Mouse (Mus musculus) induced T-regulatory cell, adult 2 months (primary cell): ENCODE results near the gene Atp6v0a4.

Source experiments
- DNase-seq: peaks from one replicate; pipeline ENCODE4 v3.0.0-alpha.2; 2012; ENCODE audit warnings: low read depth

Atp6v0a4 gene

GRCm38 (mm10) chr6:38124207-38124835 lies at the start of gene Atp6v0a4:
Atp6v0a4 (minus strand) TSS chr6:38124586.
- no peak for DNase-seq

GRCm38 (mm10) chr6:38165385-38165784 lies 41.0 kb upstream of the Atp6v0a4 start:
- DNase-seq = no peak

- no peak for DNase-seq
Measured at GRCm38 (mm10) chr6:38164705-38165104, 40.3 kb upstream of the Atp6v0a4 start.

- DNase-seq = no peak
Measured at GRCm38 (mm10) chr6:38162825-38163504, 38.6 kb upstream of the Atp6v0a4 start.

- no peak for DNase-seq
Measured at GRCm38 (mm10) chr6:38160556-38160955, 36.2 kb upstream of the Atp6v0a4 start.

- DNase-seq = peak; percentile 81
Measured at GRCm38 (mm10) chr6:38160102-38160501, 35.7 kb upstream of the Atp6v0a4 start.

GRCm38 (mm10) chr6:38159576-38159975 lies 35.2 kb upstream of the Atp6v0a4 start:
- DNase-seq = no peak

GRCm38 (mm10) chr6:38157925-38158324 lies 33.5 kb upstream of the Atp6v0a4 start:
- DNase-seq = no peak

GRCm38 (mm10) chr6:38156204-38156603 lies 31.8 kb upstream of the Atp6v0a4 start:
- no peak for DNase-seq

- DNase-seq = no peak
Measured at GRCm38 (mm10) chr6:38152305-38152704, 27.9 kb upstream of the Atp6v0a4 start.

GRCm38 (mm10) chr6:38149483-38149882 lies 25.1 kb upstream of the Atp6v0a4 start:
- no peak for DNase-seq

- DNase-seq = no peak
Measured at GRCm38 (mm10) chr6:38148626-38149025, 24.2 kb upstream of the Atp6v0a4 start.

- no peak for DNase-seq
Measured at GRCm38 (mm10) chr6:38147301-38147700, 22.9 kb upstream of the Atp6v0a4 start.

- DNase-seq = no peak
Measured at GRCm38 (mm10) chr6:38145463-38146065, 21.2 kb upstream of the Atp6v0a4 start.

- DNase-seq = no peak
Measured at GRCm38 (mm10) chr6:38144161-38144998, 20.0 kb upstream of the Atp6v0a4 start.

GRCm38 (mm10) chr6:38140402-38140801 lies 16.0 kb upstream of the Atp6v0a4 start:
- no peak for DNase-seq

- no peak for DNase-seq
Measured at GRCm38 (mm10) chr6:38139086-38139485, 14.7 kb upstream of the Atp6v0a4 start.

GRCm38 (mm10) chr6:38134806-38135559 lies 10.6 kb upstream of the Atp6v0a4 start:
- DNase-seq = no peak

GRCm38 (mm10) chr6:38131801-38132231 lies 7.4 kb upstream of the Atp6v0a4 start:
- no peak for DNase-seq

GRCm38 (mm10) chr6:38129883-38130282 lies 5.5 kb upstream of the Atp6v0a4 start:
- no peak for DNase-seq

- no peak for DNase-seq
Measured at GRCm38 (mm10) chr6:38128115-38128514, 3.7 kb upstream of the Atp6v0a4 start.

GRCm38 (mm10) chr6:38125462-38125861 lies 1.1 kb upstream of the Atp6v0a4 start:
- no peak for DNase-seq
